Mouse (Mus musculus) embryo, embryonic 11 days (tissue): Measurements from ENCODE around the gene Rtn4rl1.
"Not testable (repeated sequence)": the region's sequence is repeated elsewhere in the genome, so short reads cannot be mapped to it uniquely, and the experiment has no call there.

Experiments
- DNase-seq: peaks from one replicate; pipeline ENCODE4 v3.0.0-alpha.2; 2015

Gene Rtn4rl1

GRCm38 (mm10) chr11:75280066-75280410, 86.5 kb downstream of the Rtn4rl1 start:
- DNase-seq: no peak

DNA sequence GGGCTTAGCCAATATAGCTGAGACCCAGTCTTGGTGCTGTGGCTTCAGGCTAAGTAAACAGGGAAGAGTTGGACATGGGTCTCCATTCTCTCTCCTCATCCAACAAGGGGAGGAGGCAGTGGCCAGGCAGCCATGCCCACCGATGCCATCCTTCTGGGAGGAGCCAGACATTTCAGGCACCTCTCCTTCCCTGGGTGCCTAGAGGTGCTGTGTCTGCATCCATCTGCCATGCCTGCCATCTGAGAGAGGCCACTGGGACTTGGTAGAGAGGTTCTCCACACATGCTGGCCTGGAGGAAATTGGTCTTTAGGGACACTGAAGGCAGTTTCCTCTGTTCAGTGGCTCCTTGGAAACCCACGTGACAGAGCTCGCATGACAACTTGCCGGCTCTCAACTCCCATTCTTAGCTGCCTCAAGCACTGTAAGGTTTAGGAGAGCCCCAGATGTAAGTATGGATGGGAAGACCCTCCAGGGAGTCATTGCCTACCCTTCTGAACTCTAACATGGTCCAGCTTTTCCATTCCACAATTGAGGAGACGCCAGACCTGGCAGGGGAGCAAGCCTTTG, 86.9 kb downstream of the Rtn4rl1 start:
- no peak for DNase-seq

DNA sequence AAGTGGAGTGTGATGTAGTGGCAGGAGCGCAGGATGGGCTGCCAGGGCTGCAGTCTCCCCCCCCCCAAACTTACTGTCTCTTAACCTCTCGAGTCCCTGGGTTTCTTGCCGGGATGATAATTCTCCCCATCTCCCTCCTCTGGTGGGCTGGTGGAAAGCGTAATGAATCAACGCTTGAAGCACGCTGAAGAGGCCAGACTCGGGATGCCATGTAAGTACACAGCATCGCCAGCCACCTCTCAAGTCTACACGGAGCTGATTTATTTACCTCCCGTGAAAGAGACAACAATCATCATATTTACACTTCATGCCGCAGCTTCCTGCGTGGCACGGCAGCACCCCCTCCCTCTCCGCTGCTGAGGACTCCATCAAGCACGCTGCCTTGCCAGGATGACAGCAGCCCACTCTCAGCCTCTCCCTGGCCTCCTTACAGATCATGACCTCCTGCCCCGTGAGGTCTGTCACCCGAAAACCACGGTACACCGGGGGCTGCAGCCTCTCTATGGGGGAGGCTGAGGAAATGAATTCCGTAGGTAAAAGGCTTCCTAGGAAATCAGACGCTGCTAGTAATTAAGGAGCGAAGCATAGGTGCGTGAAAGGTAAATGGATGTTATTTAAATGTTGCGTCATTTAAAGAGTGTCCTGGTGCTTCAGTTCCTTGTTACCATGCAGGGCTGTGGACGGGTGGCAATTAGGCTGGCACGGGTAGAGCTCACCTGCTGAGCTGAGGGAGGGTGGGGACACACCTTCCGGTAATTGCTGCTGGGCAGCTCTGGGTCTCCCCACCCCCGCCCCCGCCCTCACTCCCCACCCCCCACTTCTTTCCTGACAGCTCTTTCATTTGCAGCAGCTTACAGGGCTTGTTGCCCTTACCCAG, 88.0 kb downstream of the Rtn4rl1 start:
- DNase-seq: peak; percentile 44

GRCm38 (mm10) chr11:75282496-75283120, 89.0 kb downstream of the Rtn4rl1 start:
- DNase-seq: peak; percentile 42

- not testable (repeated sequence) for DNase-seq
Observed at GRCm38 (mm10) chr11:75283784-75284183, 90.2 kb downstream of the Rtn4rl1 start.

- no peak for DNase-seq
Observed at GRCm38 (mm10) chr11:75285893-75286467, 92.4 kb downstream of the Rtn4rl1 start.

GRCm38 (mm10) chr11:75286868-75287267, 93.3 kb downstream of the Rtn4rl1 start:
- no peak for DNase-seq

- no peak for DNase-seq
Observed at GRCm38 (mm10) chr11:75287940-75288339, 94.4 kb downstream of the Rtn4rl1 start.

DNA sequence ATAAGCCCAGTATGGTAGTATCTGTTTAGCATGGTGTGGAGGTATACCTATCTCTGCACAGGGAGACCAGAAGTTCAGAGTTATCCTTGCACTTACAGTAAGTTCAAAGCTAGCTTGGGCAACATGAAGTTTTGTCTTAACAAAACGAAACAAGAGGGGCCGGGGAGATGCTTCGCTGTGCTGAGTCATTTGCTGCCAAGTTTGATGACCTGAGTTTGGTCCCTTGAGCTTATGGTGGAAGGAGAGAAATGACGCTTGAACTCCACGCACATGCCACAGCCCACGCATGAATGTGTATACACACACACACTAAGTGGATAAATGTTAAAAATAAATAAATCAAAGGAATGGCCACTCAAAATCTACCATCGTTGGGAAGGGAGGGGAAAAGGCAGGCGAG, 94.9 kb downstream of the Rtn4rl1 start:
- no peak for DNase-seq

- DNase-seq: no peak
Observed at GRCm38 (mm10) chr11:75289120-75289519, 95.5 kb downstream of the Rtn4rl1 start.

GRCm38 (mm10) chr11:75290566-75291271, 97.1 kb downstream of the Rtn4rl1 start:
- DNase-seq: peak; percentile 91

DNA sequence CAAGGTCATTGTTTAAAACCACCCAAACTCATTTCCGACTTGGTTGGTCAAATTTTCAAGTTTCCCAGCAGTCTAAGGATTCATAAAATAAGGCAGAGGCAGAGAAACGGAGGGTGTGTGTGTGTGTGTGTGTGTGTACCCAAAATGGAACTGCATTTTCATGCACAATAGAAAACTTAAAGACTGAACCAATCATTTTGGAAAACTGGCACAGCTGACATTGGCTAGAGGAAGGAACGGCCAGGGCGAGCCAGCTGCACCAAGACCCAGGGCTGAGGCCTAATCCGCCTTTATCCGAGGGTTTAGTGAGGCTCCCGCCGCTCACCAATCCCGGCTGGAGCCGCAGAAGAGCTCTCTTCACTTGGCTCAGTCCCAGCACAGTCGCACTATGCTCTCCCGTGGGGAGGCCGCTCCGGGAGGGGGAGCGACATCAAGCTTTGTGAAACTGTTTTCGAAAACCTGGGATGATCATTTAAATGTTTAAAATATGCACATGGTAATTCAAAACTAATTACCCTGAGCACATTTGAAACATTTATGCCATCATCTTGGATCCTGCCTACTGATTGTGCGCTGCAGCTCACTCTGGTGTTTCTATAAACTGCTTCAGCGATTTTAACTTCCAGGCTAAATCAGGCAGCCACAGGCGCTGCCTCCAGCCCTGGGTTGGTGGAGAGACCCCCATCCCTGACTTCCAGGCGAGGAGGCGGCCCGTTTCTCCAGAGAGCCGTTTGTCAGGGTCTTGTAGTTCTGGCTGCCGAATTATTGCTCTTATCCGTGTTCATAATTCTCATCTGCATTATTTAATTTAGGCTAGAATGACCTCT, 98.0 kb downstream of the Rtn4rl1 start:
- DNase-seq: peak; percentile 51

GRCm38 (mm10) chr11:75292281-75292680, 98.7 kb downstream of the Rtn4rl1 start:
- DNase-seq: no peak

GRCm38 (mm10) chr11:75293852-75294361, 100.3 kb downstream of the Rtn4rl1 start:
- no peak for DNase-seq

DNA sequence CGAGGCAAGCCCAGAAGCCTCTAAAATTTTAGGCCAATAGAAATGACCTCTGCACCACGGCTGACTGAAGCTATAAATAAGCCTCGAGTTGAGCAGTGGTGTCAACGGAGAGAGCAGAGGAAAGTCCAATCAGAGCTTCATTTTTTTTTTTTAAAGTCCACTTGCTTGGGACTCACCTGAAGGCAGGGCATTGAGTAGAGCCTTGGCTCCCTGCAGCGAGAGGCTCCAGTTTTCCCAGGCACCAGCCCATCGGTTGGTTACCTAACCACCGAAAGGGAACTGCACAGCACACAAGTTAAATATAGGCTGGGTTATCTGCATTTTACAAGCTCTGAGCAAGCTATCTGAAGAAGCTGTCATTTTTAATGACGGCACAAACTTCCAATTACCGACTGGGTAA, 101.3 kb downstream of the Rtn4rl1 start:
- no peak for DNase-seq

DNA sequence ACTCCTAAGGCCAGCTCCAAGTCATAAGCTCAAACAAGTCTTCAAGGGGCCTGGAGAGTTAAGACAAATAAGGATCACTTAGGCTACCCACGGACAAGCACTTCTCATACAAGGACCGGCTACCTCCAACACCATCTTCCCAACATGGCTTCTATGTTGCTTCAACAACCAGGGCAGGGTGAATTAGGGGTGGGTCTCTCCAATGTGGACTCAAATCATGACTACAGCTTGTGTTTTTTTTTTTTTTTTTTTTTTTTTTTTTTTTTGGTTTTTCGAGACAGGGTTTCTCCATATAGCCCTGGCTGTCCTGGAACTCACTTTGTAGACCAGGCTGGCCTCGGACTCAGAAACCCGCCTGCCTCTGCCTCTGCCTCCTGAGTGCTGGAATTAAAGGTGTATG, 102.0 kb downstream of the Rtn4rl1 start:
- DNase-seq: not testable (repeated sequence)

DNA sequence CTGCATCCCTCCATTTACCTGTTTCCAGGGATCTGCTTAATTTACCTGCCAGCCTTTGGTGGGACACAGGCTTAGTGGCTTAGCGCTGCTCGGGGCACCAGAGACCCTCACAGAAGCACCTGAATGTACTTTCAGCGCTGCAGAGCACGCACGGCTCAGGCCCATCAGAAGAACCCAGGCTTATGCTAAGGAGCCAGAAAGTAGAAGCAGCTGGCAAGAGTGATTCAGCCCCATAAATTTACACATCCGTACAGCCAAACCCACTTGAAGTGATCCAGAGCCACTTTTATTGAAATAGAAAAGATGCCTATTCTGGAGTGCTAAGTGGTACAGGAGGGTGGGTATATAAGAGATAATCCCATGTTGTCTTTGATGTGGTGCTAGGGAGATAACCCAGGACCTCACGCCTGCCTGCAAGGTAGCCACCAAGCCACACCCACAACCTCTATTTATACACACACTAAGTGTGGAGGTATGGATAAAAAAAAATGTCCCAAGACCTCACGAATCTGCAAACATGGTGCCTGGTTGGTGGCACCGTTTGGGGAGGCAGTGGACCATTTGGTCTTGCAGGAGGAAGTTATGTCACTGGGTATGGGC, 102.9 kb downstream of the Rtn4rl1 start:
- no peak for DNase-seq

DNA sequence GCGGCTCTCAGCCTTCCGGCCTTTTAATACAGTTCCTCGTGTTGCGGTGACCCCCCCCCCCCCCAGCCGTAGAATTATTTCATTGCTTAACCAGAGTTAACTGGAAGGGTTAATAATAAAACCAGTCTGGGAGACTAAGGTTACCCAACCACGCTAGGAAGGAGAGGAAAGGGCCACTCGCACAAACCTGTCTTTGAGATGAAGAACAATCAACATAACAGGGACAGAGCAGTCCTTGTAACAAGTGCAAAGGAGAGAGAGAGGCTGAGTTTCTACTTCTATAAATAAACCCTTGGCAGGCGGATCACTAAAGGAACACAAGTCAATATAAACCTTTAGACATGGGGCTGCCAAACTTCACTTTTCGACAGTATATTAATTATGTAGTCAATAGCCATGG, 104.0 kb downstream of the Rtn4rl1 start:
- DNase-seq: no peak

- DNase-seq: no peak
Observed at GRCm38 (mm10) chr11:75298491-75298890, 104.9 kb downstream of the Rtn4rl1 start.

DNA sequence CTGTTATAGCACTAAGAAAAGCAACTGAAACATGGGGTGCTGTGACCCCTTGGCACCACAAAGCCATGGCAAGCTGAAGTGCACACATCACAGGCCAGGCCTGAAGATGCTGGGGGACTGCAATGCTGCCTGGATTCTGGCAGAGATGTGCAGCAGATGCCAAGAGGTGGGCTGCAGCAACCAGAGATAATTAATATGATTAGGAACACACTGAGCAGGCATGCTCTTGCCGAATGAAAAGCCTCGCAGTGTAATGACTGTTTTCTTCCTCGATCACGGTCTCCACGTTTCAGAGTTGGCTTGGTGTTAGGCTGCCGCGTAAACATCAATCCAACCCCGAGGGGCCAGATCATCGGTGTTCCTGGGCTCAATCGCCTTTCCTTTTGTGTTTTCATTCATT, 106.2 kb downstream of the Rtn4rl1 start:
- no peak for DNase-seq

GRCm38 (mm10) chr11:75300954-75301353, 107.4 kb downstream of the Rtn4rl1 start:
- no peak for DNase-seq
